In genomic region chr11:100646265-100646664, GRCm38 (mm10) we compare ENCODE assay signal across 8 mouse cellular contexts. TPM values are rescaled to one million over a fixed set of nuclear protein-coding genes. Genes with fewer than 3 reads are reported as not detected.
DNase-seq lines count a peak whose midpoint lies in the region; ATAC-seq and TF ChIP-seq lines count a peak whose summit lies in the region.

No protein-coding gene starts in this region.

- peak; percentile 27 for DNase-seq in forebrain, postnatal 0 days
- DNase-seq in midbrain, embryonic 14.5 days = peak; percentile 58
- peak; percentile 72 for DNase-seq in embryo, embryonic 11 days
- peak; percentile 60 for DNase-seq in lung, postnatal 14 days
- peak; percentile 89 for DNase-seq in thymus, postnatal 4 days

- H3K4me3 ChIP-seq in forebrain, postnatal 0 days (ENCODE audit: low read depth, low read length) = no peak overlapping the region
- no peak overlapping the region for H3K4me3 ChIP-seq in forebrain, embryonic 16.5 days (replicated peaks; ENCODE audit: low read length)
- no peak overlapping the region for H3K4me3 ChIP-seq in midbrain, embryonic 14.5 days (replicated peaks; ENCODE audit: low read depth, low read length)
- no peak overlapping the region for H3K4me3 ChIP-seq in midbrain, embryonic 13.5 days (replicated peaks)
- no peak overlapping the region for H3K4me3 ChIP-seq in heart, embryonic 11.5 days (ENCODE audit: low read depth, low read length)

- H3K4me1 ChIP-seq in forebrain, postnatal 0 days (ENCODE audit: insufficient read depth) = no peaks in the 10 kb centered on the region
- peaks cover 4% of the 10 kb centered on the region for H3K4me1 ChIP-seq in forebrain, embryonic 16.5 days (replicated peaks; ENCODE audit: control insufficient read depth, insufficient read depth, low read length)
- no peaks in the 10 kb centered on the region for H3K4me1 ChIP-seq in midbrain, embryonic 14.5 days (ENCODE audit: control insufficient read depth, insufficient read depth, low read length)
- H3K4me1 ChIP-seq in midbrain, embryonic 13.5 days (replicated peaks) = no peaks in the 10 kb centered on the region
- no peaks in the 10 kb centered on the region for H3K4me1 ChIP-seq in heart, embryonic 11.5 days (ENCODE audit: control insufficient read depth, insufficient read depth, low read length)

- no peaks in the 10 kb centered on the region for H3K36me3 ChIP-seq in forebrain, postnatal 0 days (ENCODE audit: insufficient read depth)
- H3K36me3 ChIP-seq in forebrain, embryonic 16.5 days (ENCODE audit: control insufficient read depth, insufficient read depth) = no peaks in the 10 kb centered on the region
- no peaks in the 10 kb centered on the region for H3K36me3 ChIP-seq in midbrain, embryonic 14.5 days (ENCODE audit: control insufficient read depth, insufficient read depth, low read length)
- H3K36me3 ChIP-seq in midbrain, embryonic 13.5 days = no peaks in the 10 kb centered on the region
- H3K36me3 ChIP-seq in heart, embryonic 11.5 days (ENCODE audit: control insufficient read depth, insufficient read depth, low read length) = no peaks in the 10 kb centered on the region

- H3K4me2 ChIP-seq in forebrain, postnatal 0 days (ENCODE audit: low read depth) = no peak overlapping the region
- H3K4me2 ChIP-seq in forebrain, embryonic 16.5 days (ENCODE audit: low read length) = no peak overlapping the region
- H3K4me2 ChIP-seq in midbrain, embryonic 14.5 days (ENCODE audit: low read length) = no peak overlapping the region
- no peak overlapping the region for H3K4me2 ChIP-seq in midbrain, embryonic 13.5 days (replicated peaks)
- H3K4me2 ChIP-seq in heart, embryonic 11.5 days = no peak overlapping the region

- WGBS in forebrain, postnatal 0 days = 0% methylated on average over 1 of the region's 1 CpGs
- 0% methylated on average over 1 of the region's 1 CpGs for WGBS in forebrain, embryonic 16.5 days
- WGBS in midbrain, embryonic 14.5 days = 18% methylated on average over 1 of the region's 1 CpGs
- WGBS in midbrain, embryonic 13.5 days = 15% methylated on average over 1 of the region's 1 CpGs
- 16% methylated on average over 1 of the region's 1 CpGs for WGBS in heart, embryonic 11.5 days (ENCODE audit: insufficient replicate concordance)

- no peak for ATAC-seq in forebrain, postnatal 0 days
- ATAC-seq in forebrain, embryonic 16.5 days = no peak
- no peak for ATAC-seq in midbrain, embryonic 14.5 days (ENCODE audit: low FRiP score, low TSS enrichment)
- no peak for ATAC-seq in midbrain, embryonic 13.5 days
- ATAC-seq in heart, embryonic 11.5 days (replicated peaks; ENCODE audit: insufficient number of reproducible peaks, low FRiP score, low TSS enrichment) = no peak

- no peaks in the 10 kb centered on the region for H3K9me3 ChIP-seq in forebrain, postnatal 0 days (ENCODE audit: low read length)
- H3K9me3 ChIP-seq in forebrain, embryonic 16.5 days (ENCODE audit: control insufficient read depth, low read length) = no peaks in the 10 kb centered on the region
- no peaks in the 10 kb centered on the region for H3K9me3 ChIP-seq in midbrain, embryonic 14.5 days (ENCODE audit: control insufficient read depth, low read length)
- H3K9me3 ChIP-seq in midbrain, embryonic 13.5 days = no peaks in the 10 kb centered on the region
- H3K9me3 ChIP-seq in heart, embryonic 11.5 days (replicated peaks; ENCODE audit: control insufficient read depth, low read length) = no peaks in the 10 kb centered on the region

- peak; percentile 67 for TF ChIP-seq CTCF in forebrain, postnatal 0 days (IDR thresholded peaks at IDR 0.05; ENCODE audit: low read depth)

- peaks cover 19% of the 10 kb centered on the region for H3K27me3 ChIP-seq in forebrain, postnatal 0 days (ENCODE audit: insufficient read depth, low read length)
- peaks cover 18% of the 10 kb centered on the region for H3K27me3 ChIP-seq in forebrain, embryonic 16.5 days (replicated peaks; ENCODE audit: control insufficient read depth, insufficient read depth, low read length)
- peaks cover 3% of the 10 kb centered on the region; the same call in 1 of the 2 replicates for H3K27me3 ChIP-seq in midbrain, embryonic 14.5 days (ENCODE audit: control insufficient read depth, insufficient read depth, low read length)
- H3K27me3 ChIP-seq in midbrain, embryonic 13.5 days = peaks cover 18% of the 10 kb centered on the region
- peaks cover 36% of the 10 kb centered on the region for H3K27me3 ChIP-seq in heart, embryonic 11.5 days (ENCODE audit: control insufficient read depth, insufficient read depth, low read length)

- no peak overlapping the region for H3K27ac ChIP-seq in forebrain, postnatal 0 days (ENCODE audit: low read depth, low read length)
- no peak overlapping the region for H3K27ac ChIP-seq in forebrain, embryonic 16.5 days (ENCODE audit: low read length)
- H3K27ac ChIP-seq in midbrain, embryonic 14.5 days (replicated peaks; ENCODE audit: low read depth, low read length) = no peak overlapping the region
- H3K27ac ChIP-seq in midbrain, embryonic 13.5 days = no peak overlapping the region
- no peak overlapping the region for H3K27ac ChIP-seq in heart, embryonic 11.5 days (ENCODE audit: low read depth, low read length)

- H3K9ac ChIP-seq in forebrain, postnatal 0 days = no peak overlapping the region
- no peak overlapping the region for H3K9ac ChIP-seq in forebrain, embryonic 16.5 days (replicated peaks; ENCODE audit: low read depth, low read length)
- H3K9ac ChIP-seq in midbrain, embryonic 14.5 days (replicated peaks; ENCODE audit: low read length) = no peak overlapping the region
- no peak overlapping the region for H3K9ac ChIP-seq in midbrain, embryonic 13.5 days (replicated peaks)
- H3K9ac ChIP-seq in heart, embryonic 11.5 days (ENCODE audit: low read depth, low read length) = no peak overlapping the region

RNA-seq across cellular contexts. Expression of gene Dnajc7, which starts 26.3 kb away (rescaled TPM):
- 104 and 111 TPM in 2 replicates for total RNA-seq in forebrain, postnatal 0 days (2014; rRNA removed)
- polyA plus RNA-seq in forebrain, postnatal 0 days (2015; fragmentation: Nextera tagmentation; extraction: Ambion mirVana) = 232 and 248 TPM in 2 replicates
- polyA plus RNA-seq in forebrain, embryonic 16.5 days (2015; fragmentation: Nextera tagmentation; extraction: Ambion mirVana) = 296 and 326 TPM in 2 replicates
- polyA plus RNA-seq in midbrain, embryonic 14.5 days (2014; fragmentation: Nextera tagmentation; extraction: Ambion mirVana) = 93.7 and 108 TPM in 2 replicates
- polyA plus RNA-seq in midbrain, embryonic 13.5 days (2015; fragmentation: Nextera tagmentation; extraction: Ambion mirVana) = 311 and 312 TPM in 2 replicates
- polyA plus RNA-seq in heart, embryonic 11.5 days (2014; fragmentation: Nextera tagmentation; extraction: Ambion mirVana) = 69.4 and 85.1 TPM in 2 replicates

RNA-seq across cellular contexts. Expression of gene Nkiras2, which starts 27.2 kb away (rescaled TPM):
- total RNA-seq in forebrain, postnatal 0 days (2014; rRNA removed) = 83.0 and 100 TPM in 2 replicates
- 81.1 and 81.4 TPM in 2 replicates for polyA plus RNA-seq in forebrain, postnatal 0 days (2015; fragmentation: Nextera tagmentation; extraction: Ambion mirVana)
- polyA plus RNA-seq in forebrain, embryonic 16.5 days (2015; fragmentation: Nextera tagmentation; extraction: Ambion mirVana) = 85.6 and 96.1 TPM in 2 replicates
- 125 and 129 TPM in 2 replicates for polyA plus RNA-seq in midbrain, embryonic 14.5 days (2014; fragmentation: Nextera tagmentation; extraction: Ambion mirVana)
- polyA plus RNA-seq in midbrain, embryonic 13.5 days (2015; fragmentation: Nextera tagmentation; extraction: Ambion mirVana) = 118 and 122 TPM in 2 replicates
- 65.4 and 66.9 TPM in 2 replicates for polyA plus RNA-seq in heart, embryonic 11.5 days (2014; fragmentation: Nextera tagmentation; extraction: Ambion mirVana)

RNA-seq across cellular contexts. Expression of gene Zfp385c, which starts 46.0 kb away (rescaled TPM):
- 1.7 and 2.0 TPM in 2 replicates for total RNA-seq in forebrain, postnatal 0 days (2014; rRNA removed)
- polyA plus RNA-seq in forebrain, postnatal 0 days (2015; fragmentation: Nextera tagmentation; extraction: Ambion mirVana) = 0.40 and 1.0 TPM in 2 replicates
- 0.80 TPM in 1 of 2 replicates, not detected in the other for polyA plus RNA-seq in forebrain, embryonic 16.5 days (2015; fragmentation: Nextera tagmentation; extraction: Ambion mirVana)
- 0.41 and 0.49 TPM in 2 replicates for polyA plus RNA-seq in midbrain, embryonic 14.5 days (2014; fragmentation: Nextera tagmentation; extraction: Ambion mirVana)
- polyA plus RNA-seq in midbrain, embryonic 13.5 days (2015; fragmentation: Nextera tagmentation; extraction: Ambion mirVana) = 0.45 and 0.70 TPM in 2 replicates
- 0.14 and 0.25 TPM in 2 replicates for polyA plus RNA-seq in heart, embryonic 11.5 days (2014; fragmentation: Nextera tagmentation; extraction: Ambion mirVana)

RNA-seq across cellular contexts. Expression of gene Dhx58, which starts 57.8 kb away (rescaled TPM):
- total RNA-seq in forebrain, postnatal 0 days (2014; rRNA removed) = 0.69 and 2.3 TPM in 2 replicates
- polyA plus RNA-seq in forebrain, postnatal 0 days (2015; fragmentation: Nextera tagmentation; extraction: Ambion mirVana) = 1.0 and 1.5 TPM in 2 replicates
- polyA plus RNA-seq in forebrain, embryonic 16.5 days (2015; fragmentation: Nextera tagmentation; extraction: Ambion mirVana) = 1.7 and 2.1 TPM in 2 replicates
- polyA plus RNA-seq in midbrain, embryonic 14.5 days (2014; fragmentation: Nextera tagmentation; extraction: Ambion mirVana) = 2.0 and 2.1 TPM in 2 replicates
- 2.5 and 2.6 TPM in 2 replicates for polyA plus RNA-seq in midbrain, embryonic 13.5 days (2015; fragmentation: Nextera tagmentation; extraction: Ambion mirVana)
- 0.65 and 1.3 TPM in 2 replicates for polyA plus RNA-seq in heart, embryonic 11.5 days (2014; fragmentation: Nextera tagmentation; extraction: Ambion mirVana)

Comparison
In these comparisons a context has a peak if more than half of its experiments do, and no peak if none do; other contexts are left out.
1. DNase-seq: peak in every context shown above with its lines; median percentile 89 in thymus, postnatal 4 days; 72 in embryo, embryonic 11 days; 60 in lung, postnatal 14 days; 58 in midbrain, embryonic 14.5 days; 27 in forebrain, postnatal 0 days.